Mouse (Mus musculus) spleen, adult 2 months (tissue): ENCODE measurements at regions not wholly inside any gene's neighbourhood (a gene's known extent, or its start where the extent isn't known, plus 50 kb on each side); places are given as distances from the start of the nearest gene placed in this dataset.

Experiments used
- CTCF ChIP-seq: fragments of 200-500 bp; IDR thresholded peaks from 2 replicates; pipeline ENCODE4 v1.5.1; 2011; ENCODE audit warnings: mild to moderate bottlenecking, inconsistent platforms; ENCODE audit not compliant: insufficient read depth, insufficient read length, insufficient replicate concordance; ENCODE audit errors: extremely low read depth
- POLR2A ChIP-seq: fragments of 200-500 bp; IDR thresholded peaks from 2 replicates; pipeline ENCODE4 v1.6.1; 2011; ENCODE audit warnings: low read depth, low read length, inconsistent platforms

- no peak for TF ChIP-seq POLR2A
- TF ChIP-seq CTCF: no peak
These were observed 491.2 kb downstream of the Tns1 start for GRCm38 (mm10) chr1:73633071-73633470.
